In the genomic region with DNA sequence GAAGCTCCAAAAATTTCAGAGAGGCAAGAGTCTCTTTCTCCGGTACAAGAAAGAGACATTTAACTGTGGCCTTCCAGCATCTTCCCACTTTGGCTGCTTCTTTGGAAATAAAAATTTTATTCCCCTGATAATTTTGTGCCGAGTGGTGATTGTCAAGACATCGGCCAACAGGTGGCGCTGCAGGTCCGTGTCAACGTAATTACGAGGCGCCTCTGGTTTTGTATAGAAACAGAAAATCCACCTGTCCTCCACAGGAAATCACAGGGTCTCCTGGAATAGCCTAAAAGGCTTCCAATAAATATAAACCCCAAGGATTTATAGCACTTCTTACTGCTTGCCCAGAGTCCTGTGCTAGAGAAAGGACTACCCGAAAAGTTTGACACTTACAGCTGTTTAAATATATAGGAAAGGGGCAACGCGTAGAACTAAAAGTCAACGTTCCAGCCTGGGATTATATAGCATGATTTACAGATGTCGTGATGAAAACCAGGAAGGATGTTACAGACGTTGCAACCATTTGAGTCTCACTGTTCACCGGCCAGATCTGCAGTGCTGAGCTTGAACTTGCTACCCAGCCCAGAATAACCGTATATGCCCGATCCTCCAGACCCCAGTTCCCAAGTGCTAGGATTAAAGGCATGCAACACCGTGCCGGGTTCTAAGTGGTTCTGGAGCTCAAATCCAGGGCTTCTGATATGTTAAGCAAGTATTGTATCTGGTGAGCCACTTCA, we compare ENCODE assay signal across 9 mouse cellular contexts.
DNase-seq lines count a peak whose midpoint lies in the region; ATAC-seq and TF ChIP-seq lines count a peak whose summit lies in the region.
"Had no signal": no experiment of that assay in that cellular context is flagged by ENCODE, and none has a peak within 500 bp of the region (broad histone marks: within the 10 kb centered on the region; RNA-seq: fewer than 3 reads in every experiment).

No protein-coding gene starts in this region.

- H3K9ac ChIP-seq in liver, embryonic 12.5 days, result no peak overlapping the region
- H3K9ac ChIP-seq in liver, adult 2 months (ENCODE audit: low read depth, low read length), result no peak overlapping the region
- H3K9ac ChIP-seq: heart, embryonic 13.5 days had no signal

- H3K4me3 ChIP-seq in liver, embryonic 12.5 days, result no peak overlapping the region
- H3K4me3 ChIP-seq in liver, adult 2 months (ENCODE audit: insufficient read depth, low read depth, low read length), result no peak overlapping the region
- H3K4me3 ChIP-seq: heart, embryonic 13.5 days had no signal

- 46% methylated on average over 19 of the region's 19 CpGs for WGBS in liver, embryonic 12.5 days (ENCODE audit: insufficient replicate concordance)
- WGBS in liver, adult 2 months, result 53% methylated on average over 19 of the region's 19 CpGs

- H3K4me1 ChIP-seq in liver, embryonic 12.5 days, result no peaks in the 10 kb centered on the region
- no peaks in the 10 kb centered on the region for H3K4me1 ChIP-seq in liver, adult 2 months (ENCODE audit: control insufficient read depth, insufficient read depth, low read length)

- H3K79me2 ChIP-seq in liver, adult 2 months (ENCODE audit: control insufficient read depth, insufficient read depth, low read length), result no peaks in the 10 kb centered on the region

- no peaks in the 10 kb centered on the region for H3K9me3 ChIP-seq in liver, embryonic 12.5 days (replicated peaks)
- H3K9me3 ChIP-seq: heart, embryonic 13.5 days had no signal

- H3K27ac ChIP-seq in liver, embryonic 12.5 days, result no peak overlapping the region
- no peak overlapping the region for H3K27ac ChIP-seq in liver, adult 2 months (replicated peaks; ENCODE audit: insufficient read depth, low read depth, low read length)
- H3K27ac ChIP-seq: heart, embryonic 13.5 days had no signal

- no peak overlapping the region for H3K4me2 ChIP-seq in liver, embryonic 12.5 days
- H3K4me2 ChIP-seq: heart, embryonic 13.5 days had no signal

- TF ChIP-seq POLR2A in brain, embryonic 14.5 days (IDR thresholded peaks at IDR 0.05; ENCODE audit: borderline replicate concordance, extremely low read depth, insufficient read depth, insufficient read length, poor library complexity, severe bottlenecking), result no peak
- TF ChIP-seq POLR2A in liver, adult 2 months (IDR thresholded peaks at IDR 0.05; ENCODE audit: extremely low read depth, insufficient read depth, low read length), result no peak

- peak; percentile 72 for DNase-seq in liver
- DNase-seq in brain, embryonic 14.5 days (ENCODE audit: low read depth), result peak; percentile 90
- peak; percentile 89 for DNase-seq in forelimb bud, embryonic 11.5 days (ENCODE audit: low read depth, low spot score)
- DNase-seq in kidney, postnatal 10 days, result peak; percentile 93
- peak; percentile 27 for DNase-seq in liver, adult 2 months (ENCODE audit: extremely low read depth, low read depth, low spot score)
- peak; percentile 67 for DNase-seq in right cerebral cortex, adult 18-20 months
- DNase-seq in urinary bladder, adult 18-20 months (ENCODE audit: low spot score in 2 of 2), result peak; percentile 59 to 68

- no peak for ATAC-seq in liver, embryonic 12.5 days

- H3K36me3 ChIP-seq in liver, embryonic 12.5 days, result no peaks in the 10 kb centered on the region
- H3K36me3 ChIP-seq in liver, adult 2 months (ENCODE audit: control insufficient read depth, insufficient read depth, low read length), result no peaks in the 10 kb centered on the region
- H3K36me3 ChIP-seq: heart, embryonic 13.5 days had no signal

- TF ChIP-seq CTCF in brain, embryonic 14.5 days (IDR thresholded peaks at IDR 0.05; ENCODE audit: borderline replicate concordance, extremely low read depth, insufficient read depth, insufficient read length), result peak; percentile 92
- TF ChIP-seq CTCF in liver, adult 2 months (IDR thresholded peaks at IDR 0.05; ENCODE audit: low read depth, low read length), result peak; percentile 84

- H3K27me3 ChIP-seq in liver, embryonic 12.5 days (replicated peaks), result no peaks in the 10 kb centered on the region
- no peaks in the 10 kb centered on the region for H3K27me3 ChIP-seq in liver, adult 2 months (ENCODE audit: control insufficient read depth, insufficient read depth, low read length)
- H3K27me3 ChIP-seq: heart, embryonic 13.5 days had no signal

Comparison
In these comparisons a context has a peak if more than half of its experiments do, and no peak if none do; other contexts are left out.
1. DNase-seq: peak in every context shown above with its lines; median percentile 93 in kidney, postnatal 10 days; 90 in brain, embryonic 14.5 days; 89 in forelimb bud, embryonic 11.5 days; 72 in liver; 67 in right cerebral cortex, adult 18-20 months; 64 in urinary bladder, adult 18-20 months; 27 in liver, adult 2 months.